Mouse (Mus musculus): ENCODE data around the gene Id1.

- TF ChIP-seq POLR2A (IDR thresholded peaks at IDR 0.05; ENCODE audit: low read depth, low read length) (no peak), CTCF (IDR thresholded peaks at IDR 0.05; ENCODE audit: extremely low read depth, insufficient read depth, insufficient read length, insufficient replicate concordance) (no peak)
Observed at GRCm38 (mm10) chr2:152694708-152695107, 41.3 kb upstream of the Id1 start.
